Mouse (Mus musculus): ENCODE measurements around the gene Maats1.

- TF ChIP-seq CTCF (IDR thresholded peaks at IDR 0.05; ENCODE audit: extremely low read depth, insufficient read depth, insufficient read length, insufficient replicate concordance) (no peak), POLR2A (IDR thresholded peaks at IDR 0.05; ENCODE audit: low read depth, low read length) (no peak)
These were observed 61.0 kb downstream of the Maats1 start for GRCm38 (mm10) chr16:38280951-38281350.

Measured in spleen, adult 2 months (tissue).